Mouse (Mus musculus): Measurements from ENCODE around the gene Zfp541.

The Zfp541 gene

GRCm38 (mm10) chr7:16129846-16130691 lies 68.5 kb downstream of the Zfp541 start:
- peak; percentile 86 for DNase-seq

GRCm38 (mm10) chr7:16130956-16131634 lies 69.5 kb downstream of the Zfp541 start:
- DNase-seq: peak; percentile 76

GRCm38 (mm10) chr7:16132161-16132581 lies 70.6 kb downstream of the Zfp541 start:
- DNase-seq: peak; percentile 80

- peak; percentile 48 for DNase-seq
These were observed 71.3 kb downstream of the Zfp541 start for GRCm38 (mm10) chr7:16132926-16133325.

- peak; percentile 74 for DNase-seq
These were observed 72.1 kb downstream of the Zfp541 start for GRCm38 (mm10) chr7:16133691-16134090.

- DNase-seq: peak; percentile 31
These were observed 73.4 kb downstream of the Zfp541 start for GRCm38 (mm10) chr7:16134951-16135392.
